Mouse (Mus musculus): ENCODE data around the gene Ugdh. TPM values are rescaled to one million over a fixed set of nuclear protein-coding genes. Genes with fewer than 3 reads are reported as not detected.

Ugdh gene
- polyA plus RNA-seq, 1 experiment from 2014 or later: 93.5 TPM

DNA sequence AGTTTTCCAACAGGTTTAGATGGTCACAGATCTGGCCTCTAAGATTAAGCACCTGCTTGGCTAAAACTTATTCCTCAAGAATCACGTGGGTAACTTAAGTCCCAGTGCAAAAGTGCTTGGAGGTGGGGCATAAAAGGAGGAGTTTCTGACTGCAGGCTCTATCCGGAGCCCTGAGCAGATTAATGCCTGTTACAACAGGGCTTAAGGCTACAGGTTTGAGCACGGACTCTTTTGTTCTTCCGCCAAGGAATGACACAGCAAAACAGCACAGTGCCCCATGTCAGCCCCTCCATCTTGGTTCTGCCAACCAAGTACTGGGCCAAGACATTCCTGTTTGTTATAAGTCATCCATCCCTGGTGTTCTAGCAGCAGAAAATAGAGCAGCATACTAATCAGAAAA, 7.4 kb downstream of the Ugdh start:
- no peak overlapping the region for H3K27ac ChIP-seq (ENCODE audit: poor library complexity, severe bottlenecking)
- H3K9ac ChIP-seq: no peak overlapping the region
- no peaks in the 10 kb centered on the region for H3K9me3 ChIP-seq (replicated peaks)
- no peak overlapping the region for H3K4me2 ChIP-seq
- no peaks in the 10 kb centered on the region for H3K27me3 ChIP-seq (replicated peaks)
- ATAC-seq (ENCODE audit: insufficient number of reproducible peaks, low FRiP score): no peak
- WGBS: 57% methylated on average over 4 of the region's 4 CpGs
- H3K4me1 ChIP-seq (replicated peaks): peaks cover 12% of the 10 kb centered on the region
- H3K4me3 ChIP-seq: no peak overlapping the region
- peaks cover 45% of the 10 kb centered on the region for H3K36me3 ChIP-seq

DNA sequence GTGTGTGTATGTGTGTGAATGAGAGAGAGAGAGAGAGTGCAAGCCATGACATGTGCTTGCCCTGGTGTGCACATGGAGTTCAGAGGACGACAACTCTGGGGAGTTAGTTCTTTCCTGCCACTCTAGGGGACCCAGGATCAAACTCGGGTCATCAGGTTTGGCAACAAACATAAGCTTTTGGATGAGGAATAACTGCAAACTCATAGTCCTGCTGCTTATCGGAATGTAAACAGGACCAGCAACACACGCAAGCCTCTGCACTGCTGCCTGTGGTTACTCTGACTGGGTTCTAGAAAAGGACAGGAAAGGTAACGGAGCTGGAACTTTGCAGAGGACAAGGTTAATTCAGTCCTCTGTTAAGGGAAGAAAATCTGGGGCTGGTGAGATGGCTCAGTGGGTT, 10.5 kb downstream of the Ugdh start:
- Histone ChIP-seq H3K9me3 (replicated peaks) (no peaks in the 10 kb centered on the region), H3K9ac (no peak overlapping the region), H3K4me2 (no peak overlapping the region), H3K27ac (ENCODE audit: poor library complexity, severe bottlenecking) (no peak overlapping the region), H3K4me1 (replicated peaks) (peaks cover 5% of the 10 kb centered on the region; the same call in 1 of the 2 replicates), H3K4me3 (no peak overlapping the region), H3K36me3 (peaks cover 67% of the 10 kb centered on the region), H3K27me3 (replicated peaks) (no peaks in the 10 kb centered on the region)
- no peak for ATAC-seq (ENCODE audit: insufficient number of reproducible peaks, low FRiP score)
- whole genome bisulfite sequencing: 82% methylated on average over 5 of the region's 5 CpGs

GRCm38 (mm10) chr5:65424215-65424614, 11.5 kb downstream of the Ugdh start:
- H3K36me3 ChIP-seq: peaks cover 72% of the 10 kb centered on the region
- 83% methylated on average over 6 of the region's 6 CpGs for WGBS
- H3K9me3 ChIP-seq (replicated peaks): no peaks in the 10 kb centered on the region
- no peak overlapping the region for H3K4me3 ChIP-seq
- peaks cover 5% of the 10 kb centered on the region; the same call in 1 of the 2 replicates for H3K4me1 ChIP-seq (replicated peaks)
- no peak overlapping the region for H3K9ac ChIP-seq
- no peak overlapping the region for H3K27ac ChIP-seq (ENCODE audit: poor library complexity, severe bottlenecking)
- ATAC-seq (ENCODE audit: insufficient number of reproducible peaks, low FRiP score): no peak
- no peaks in the 10 kb centered on the region for H3K27me3 ChIP-seq (replicated peaks)
- H3K4me2 ChIP-seq: no peak overlapping the region

GRCm38 (mm10) chr5:65422803-65423202, 12.9 kb downstream of the Ugdh start:
- H3K27me3 ChIP-seq (replicated peaks): no peaks in the 10 kb centered on the region
- H3K9ac ChIP-seq: no peak overlapping the region
- H3K4me1 ChIP-seq (replicated peaks): no peaks in the 10 kb centered on the region
- WGBS: 83% methylated on average over 8 of the region's 8 CpGs
- H3K9me3 ChIP-seq (replicated peaks): no peaks in the 10 kb centered on the region
- H3K36me3 ChIP-seq: peaks cover 84% of the 10 kb centered on the region
- no peak for ATAC-seq (ENCODE audit: insufficient number of reproducible peaks, low FRiP score)
- H3K27ac ChIP-seq (ENCODE audit: poor library complexity, severe bottlenecking): no peak overlapping the region
- H3K4me2 ChIP-seq: no peak overlapping the region
- H3K4me3 ChIP-seq: no peak overlapping the region

DNA sequence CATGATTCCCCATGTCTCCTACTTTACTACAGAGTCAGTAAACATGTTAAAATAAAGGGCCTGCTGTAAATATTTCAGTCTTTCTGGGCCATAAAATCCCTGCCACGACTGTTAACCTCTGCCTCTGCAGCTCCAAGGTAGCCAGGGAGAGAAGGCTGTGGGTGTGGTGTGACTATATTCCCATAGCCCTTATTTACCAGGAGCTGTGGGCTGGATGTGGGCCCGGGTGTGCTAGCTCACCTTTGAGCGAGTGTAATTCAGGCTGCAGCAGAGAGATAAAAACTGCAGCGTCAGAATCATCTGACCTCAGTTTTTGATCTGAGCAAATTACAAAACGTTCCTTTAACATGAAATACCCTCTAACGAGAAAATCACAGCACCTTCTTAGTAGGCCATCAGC, 14.9 kb downstream of the Ugdh start:
- Histone ChIP-seq H3K36me3 (peaks cover 80% of the 10 kb centered on the region), H3K4me1 (replicated peaks) (peaks cover 19% of the 10 kb centered on the region), H3K9ac (no peak overlapping the region), H3K9me3 (replicated peaks) (no peaks in the 10 kb centered on the region), H3K4me2 (no peak overlapping the region), H3K27me3 (replicated peaks) (no peaks in the 10 kb centered on the region), H3K27ac (ENCODE audit: poor library complexity, severe bottlenecking) (no peak overlapping the region), H3K4me3 (no peak overlapping the region)
- 74% methylated on average over 6 of the region's 6 CpGs for WGBS
- ATAC-seq (ENCODE audit: insufficient number of reproducible peaks, low FRiP score): no peak

DNA sequence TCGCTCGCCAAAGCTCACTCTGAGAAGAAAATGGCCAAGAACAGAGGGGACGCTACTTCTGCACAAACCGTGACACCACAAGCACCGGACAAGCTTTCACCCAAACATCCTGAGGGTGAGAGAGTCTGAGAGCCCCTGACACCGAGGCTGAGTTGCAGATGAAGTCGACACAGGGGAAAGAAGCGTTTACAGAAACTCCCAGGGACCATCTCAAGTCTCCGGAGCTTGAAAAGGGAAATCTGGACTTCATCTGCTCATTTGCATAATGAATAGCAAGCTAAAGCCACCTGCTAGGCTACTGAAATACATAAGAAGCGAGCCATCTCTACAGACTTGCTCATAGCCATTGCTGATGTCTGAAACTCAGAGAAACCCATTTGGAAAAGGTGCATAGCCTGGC, 16.6 kb downstream of the Ugdh start:
- Histone ChIP-seq H3K27me3 (replicated peaks) (no peaks in the 10 kb centered on the region), H3K4me2 (no peak overlapping the region), H3K27ac (ENCODE audit: poor library complexity, severe bottlenecking) (no peak overlapping the region), H3K4me3 (no peak overlapping the region), H3K9ac (no peak overlapping the region), H3K9me3 (replicated peaks) (no peaks in the 10 kb centered on the region), H3K4me1 (replicated peaks) (peaks cover 32% of the 10 kb centered on the region), H3K36me3 (peaks cover 69% of the 10 kb centered on the region)
- ATAC-seq (ENCODE audit: insufficient number of reproducible peaks, low FRiP score): no peak
- 81% methylated on average over 10 of the region's 10 CpGs for WGBS

- no peaks in the 10 kb centered on the region for H3K9me3 ChIP-seq (replicated peaks)
- no peaks in the 10 kb centered on the region for H3K27me3 ChIP-seq (replicated peaks)
- ATAC-seq (ENCODE audit: insufficient number of reproducible peaks, low FRiP score): peak; percentile 92
- peak overlapping the region; percentile 58 for H3K4me2 ChIP-seq
- peak overlapping the region; percentile 20; the same call in 1 of the 2 replicates for H3K4me3 ChIP-seq
- peak overlapping the region; percentile 54 for H3K9ac ChIP-seq
- peaks cover 34% of the 10 kb centered on the region for H3K4me1 ChIP-seq (replicated peaks)
- H3K36me3 ChIP-seq: peaks cover 53% of the 10 kb centered on the region
- peak overlapping the region; percentile 99 for H3K27ac ChIP-seq (ENCODE audit: poor library complexity, severe bottlenecking)
- WGBS: 8% methylated on average over 26 of the region's 26 CpGs
Measured at GRCm38 (mm10) chr5:65415653-65416458, 19.9 kb downstream of the Ugdh start.

DNA sequence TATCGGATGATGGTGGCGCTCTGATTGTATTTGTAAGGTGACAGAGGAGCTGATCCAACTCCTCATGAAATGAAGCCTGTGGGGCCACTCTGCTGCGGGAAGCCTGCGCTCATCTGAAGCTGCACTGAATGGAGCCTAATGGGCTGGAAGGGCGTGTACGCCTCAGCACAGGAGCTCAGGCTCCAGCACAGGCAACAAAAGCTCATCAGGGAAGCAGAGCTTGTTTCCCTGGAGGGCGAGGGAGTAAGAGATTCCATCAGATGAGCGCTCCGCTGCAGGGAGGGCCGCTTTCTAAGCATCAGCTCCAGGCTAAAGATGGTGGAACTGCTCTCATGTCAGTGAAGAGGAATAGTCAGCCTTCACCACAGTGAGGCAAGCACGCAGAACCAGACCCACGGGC, 27.8 kb downstream of the Ugdh start:
- H3K4me2 ChIP-seq: no peak overlapping the region
- ATAC-seq (ENCODE audit: insufficient number of reproducible peaks, low FRiP score): no peak
- H3K27me3 ChIP-seq (replicated peaks): no peaks in the 10 kb centered on the region
- peaks cover 66% of the 10 kb centered on the region for H3K36me3 ChIP-seq
- peak overlapping the region; percentile 22; the same call in 1 of the 2 replicates for H3K9ac ChIP-seq
- no peaks in the 10 kb centered on the region for H3K9me3 ChIP-seq (replicated peaks)
- H3K4me3 ChIP-seq: no peak overlapping the region
- H3K27ac ChIP-seq (ENCODE audit: poor library complexity, severe bottlenecking): peak overlapping the region; percentile 37; the same call in 1 of the 2 replicates
- WGBS: 54% methylated on average over 12 of the region's 12 CpGs
- peaks cover 7% of the 10 kb centered on the region for H3K4me1 ChIP-seq (replicated peaks)

DNA sequence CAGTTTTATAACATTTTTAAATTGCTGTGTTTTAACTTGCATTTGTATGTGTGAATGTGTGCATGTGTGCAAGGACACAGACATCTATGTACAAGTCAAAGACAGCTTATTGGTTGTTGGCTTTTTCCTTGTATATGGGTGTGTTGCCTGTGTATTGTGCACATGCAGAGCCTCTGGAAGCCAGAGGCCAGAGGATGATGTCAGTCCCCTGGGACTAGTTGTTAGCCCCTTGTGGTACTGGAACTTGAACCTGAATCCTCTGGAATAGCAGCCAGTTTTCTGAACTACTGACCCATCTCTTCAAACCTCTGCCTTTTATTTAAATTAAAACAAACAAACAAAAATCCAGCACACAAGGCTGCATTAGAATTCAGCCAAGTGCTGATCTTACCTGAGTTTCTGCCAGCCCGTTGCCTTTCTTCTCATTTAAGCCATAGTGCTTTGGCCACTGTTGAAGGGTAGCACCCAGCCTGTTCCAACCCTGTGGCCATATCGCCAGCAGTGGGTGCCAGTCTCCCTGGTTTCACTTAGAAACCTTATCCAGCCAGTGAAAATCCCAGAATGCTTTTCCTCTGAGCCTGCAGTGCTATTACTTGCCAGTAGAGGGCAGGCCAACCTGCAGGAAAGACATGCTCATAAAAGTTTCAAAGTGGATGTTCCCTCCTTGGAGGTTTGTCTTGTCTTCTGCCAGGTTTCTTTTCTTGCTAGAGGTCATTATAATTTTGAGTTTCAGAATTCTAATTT, 34.3 kb downstream of the Ugdh start:
- no peak overlapping the region for H3K27ac ChIP-seq (ENCODE audit: poor library complexity, severe bottlenecking)
- 0 out of 2 replicates have a peak, but pooled peaks have one; percentile 45 for ATAC-seq (ENCODE audit: insufficient number of reproducible peaks, low FRiP score)
- 23% methylated on average over 2 of the region's 2 CpGs for WGBS
- H3K4me1 ChIP-seq (replicated peaks): no peaks in the 10 kb centered on the region
- no peak overlapping the region for H3K9ac ChIP-seq
- no peak overlapping the region for H3K4me2 ChIP-seq
- no peaks in the 10 kb centered on the region for H3K27me3 ChIP-seq (replicated peaks)
- H3K9me3 ChIP-seq (replicated peaks): no peaks in the 10 kb centered on the region
- no peak overlapping the region for H3K4me3 ChIP-seq
- H3K36me3 ChIP-seq: peaks cover 74% of the 10 kb centered on the region

DNA sequence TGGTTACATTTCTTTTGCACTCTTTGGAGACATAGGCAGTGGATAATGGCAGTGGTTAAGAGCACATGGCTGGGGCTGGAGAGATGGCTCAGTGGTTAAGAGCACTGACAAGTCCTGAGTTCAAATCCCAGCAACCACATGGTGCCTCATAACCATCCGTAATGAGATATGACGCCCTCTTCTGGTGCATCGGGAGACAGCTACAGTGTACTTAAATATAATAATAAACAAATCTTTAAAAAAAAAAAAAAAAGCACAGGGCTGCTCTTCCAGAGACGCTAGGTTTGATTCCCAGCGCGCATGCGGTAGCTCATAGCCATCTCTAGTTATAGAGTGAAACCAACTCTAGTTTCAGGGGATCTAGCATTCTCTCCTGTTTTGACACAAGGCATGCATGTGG, 41.3 kb downstream of the Ugdh start:
- Histone ChIP-seq H3K27me3 (replicated peaks) (no peaks in the 10 kb centered on the region), H3K9ac (no peak overlapping the region), H3K4me3 (no peak overlapping the region), H3K4me2 (no peak overlapping the region), H3K9me3 (replicated peaks) (no peaks in the 10 kb centered on the region), H3K36me3 (peaks cover 48% of the 10 kb centered on the region), H3K4me1 (replicated peaks) (peaks cover 9% of the 10 kb centered on the region), H3K27ac (ENCODE audit: poor library complexity, severe bottlenecking) (no peak overlapping the region)
- ATAC-seq (ENCODE audit: insufficient number of reproducible peaks, low FRiP score): no peak
- 89% methylated on average over 7 of the region's 7 CpGs for WGBS

DNA sequence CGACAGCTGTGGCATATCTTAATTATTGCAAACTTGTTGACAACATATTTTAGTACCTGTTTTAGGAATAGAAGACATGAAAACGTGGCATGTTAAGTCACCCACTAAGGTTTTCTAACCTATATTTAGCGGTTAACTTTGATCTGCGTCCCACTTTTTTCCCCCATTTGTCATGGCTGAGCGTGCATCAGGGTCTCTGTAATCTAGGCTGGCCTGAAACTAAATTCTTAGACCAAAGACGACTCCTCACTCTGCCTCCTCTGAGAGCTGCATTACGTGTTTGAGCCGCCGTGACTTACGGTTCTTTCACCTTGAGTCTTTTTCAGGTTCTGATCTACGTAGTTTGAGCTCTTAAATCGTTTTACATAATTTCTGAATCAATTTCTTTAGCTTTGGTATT, 44.0 kb downstream of the Ugdh start:
- peaks cover 14% of the 10 kb centered on the region for H3K4me1 ChIP-seq (replicated peaks)
- no peaks in the 10 kb centered on the region for H3K27me3 ChIP-seq (replicated peaks)
- peaks cover 52% of the 10 kb centered on the region for H3K36me3 ChIP-seq
- no peaks in the 10 kb centered on the region for H3K9me3 ChIP-seq (replicated peaks)
- peak overlapping the region; percentile 59; the same call in 1 of the 2 replicates for H3K27ac ChIP-seq (ENCODE audit: poor library complexity, severe bottlenecking)
- peak overlapping the region; percentile 76 for H3K9ac ChIP-seq
- WGBS: 5% methylated on average over 12 of the region's 12 CpGs
- peak overlapping the region; percentile 90 for H3K4me2 ChIP-seq
- ATAC-seq (ENCODE audit: insufficient number of reproducible peaks, low FRiP score): no peak
- peak overlapping the region; percentile 96 for H3K4me3 ChIP-seq

All from heart, embryonic 12.5 days (tissue).